Mouse (Mus musculus): ENCODE results near the gene Xrcc5. TPM values are rescaled to one million over a fixed set of nuclear protein-coding genes. Genes with fewer than 3 reads are reported as not detected.

Xrcc5 gene
- polyA plus RNA-seq, 1 experiment from 2014 or later, result 31.2 TPM

DNA sequence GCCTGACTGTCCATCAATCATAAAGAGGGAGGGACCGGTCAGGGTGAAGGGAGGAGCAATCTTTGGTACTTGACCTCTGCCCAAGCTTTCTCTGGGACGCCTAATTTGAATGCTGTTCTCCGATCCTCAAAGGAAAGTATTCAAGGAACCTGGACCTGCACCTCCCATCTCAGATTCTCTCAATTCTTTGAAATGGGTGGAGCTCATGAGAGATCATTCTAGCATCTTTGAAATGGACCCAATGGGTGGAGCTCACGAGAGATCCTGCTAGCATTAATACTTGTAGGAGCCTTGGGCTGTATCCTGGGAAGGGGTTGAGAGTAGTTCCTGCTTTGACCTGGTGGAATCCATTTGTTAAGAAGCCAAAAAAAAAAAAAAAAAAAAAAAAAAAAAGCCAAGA lies 119.2 kb downstream of the Xrcc5 start:
- DNase-seq (ENCODE audit: low spot score) (no peak), ATAC-seq (ENCODE audit: low read depth) (no peak)
- H3K36me3 ChIP-seq (ENCODE audit: control insufficient read depth, insufficient read depth, low read length), result no peaks in the 10 kb centered on the region
- no peak overlapping the region for H3K27ac ChIP-seq (replicated peaks; ENCODE audit: low read depth, low read length)
- H3K4me3 ChIP-seq (ENCODE audit: low read depth, low read length), result no peak overlapping the region
- no peaks in the 10 kb centered on the region for H3K27me3 ChIP-seq (replicated peaks; ENCODE audit: control insufficient read depth, insufficient read depth, low read length)
- H3K4me1 ChIP-seq (ENCODE audit: control insufficient read depth, insufficient read depth, low read length), result no peaks in the 10 kb centered on the region
- 80% methylated on average over 4 of the region's 4 CpGs for WGBS
- no peaks in the 10 kb centered on the region for H3K9me3 ChIP-seq (ENCODE audit: control insufficient read depth, low read length)
- no peak overlapping the region for H3K9ac ChIP-seq (ENCODE audit: low read depth, low read length)
- H3K4me2 ChIP-seq (ENCODE audit: low read depth, low read length), result no peak overlapping the region

DNA sequence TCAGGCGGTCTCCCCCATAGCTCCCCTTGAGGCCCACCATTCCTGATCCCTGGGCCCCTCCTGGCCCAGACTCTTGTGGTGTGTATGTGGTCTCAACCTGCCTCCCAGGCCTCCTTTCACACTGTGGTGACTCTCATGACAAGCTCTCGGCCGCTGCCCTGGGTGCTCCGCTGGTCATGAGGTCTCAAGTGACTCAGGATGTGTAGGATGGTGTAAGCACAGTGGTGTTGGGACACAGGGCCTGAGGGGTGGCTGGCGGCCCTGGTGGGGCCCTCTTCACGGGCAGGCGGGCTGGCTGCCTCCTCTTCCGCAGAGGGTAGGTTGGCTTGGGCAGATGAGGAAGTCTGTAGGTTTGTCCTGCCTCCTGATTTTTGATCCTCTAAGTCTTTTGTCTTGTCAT lies 121.3 kb downstream of the Xrcc5 start:
- Histone ChIP-seq H3K27ac (replicated peaks; ENCODE audit: low read depth, low read length) (no peak overlapping the region), H3K27me3 (replicated peaks; ENCODE audit: control insufficient read depth, insufficient read depth, low read length) (no peaks in the 10 kb centered on the region), H3K36me3 (ENCODE audit: control insufficient read depth, insufficient read depth, low read length) (no peaks in the 10 kb centered on the region), H3K4me2 (ENCODE audit: low read depth, low read length) (no peak overlapping the region), H3K9ac (ENCODE audit: low read depth, low read length) (no peak overlapping the region), H3K4me3 (ENCODE audit: low read depth, low read length) (no peak overlapping the region), H3K4me1 (ENCODE audit: control insufficient read depth, insufficient read depth, low read length) (no peaks in the 10 kb centered on the region), H3K9me3 (ENCODE audit: control insufficient read depth, low read length) (no peaks in the 10 kb centered on the region)
- 89% methylated on average over 8 of the region's 8 CpGs for WGBS
- ATAC-seq (ENCODE audit: low read depth) (no peak), DNase-seq (ENCODE audit: low spot score) (no peak)

DNA sequence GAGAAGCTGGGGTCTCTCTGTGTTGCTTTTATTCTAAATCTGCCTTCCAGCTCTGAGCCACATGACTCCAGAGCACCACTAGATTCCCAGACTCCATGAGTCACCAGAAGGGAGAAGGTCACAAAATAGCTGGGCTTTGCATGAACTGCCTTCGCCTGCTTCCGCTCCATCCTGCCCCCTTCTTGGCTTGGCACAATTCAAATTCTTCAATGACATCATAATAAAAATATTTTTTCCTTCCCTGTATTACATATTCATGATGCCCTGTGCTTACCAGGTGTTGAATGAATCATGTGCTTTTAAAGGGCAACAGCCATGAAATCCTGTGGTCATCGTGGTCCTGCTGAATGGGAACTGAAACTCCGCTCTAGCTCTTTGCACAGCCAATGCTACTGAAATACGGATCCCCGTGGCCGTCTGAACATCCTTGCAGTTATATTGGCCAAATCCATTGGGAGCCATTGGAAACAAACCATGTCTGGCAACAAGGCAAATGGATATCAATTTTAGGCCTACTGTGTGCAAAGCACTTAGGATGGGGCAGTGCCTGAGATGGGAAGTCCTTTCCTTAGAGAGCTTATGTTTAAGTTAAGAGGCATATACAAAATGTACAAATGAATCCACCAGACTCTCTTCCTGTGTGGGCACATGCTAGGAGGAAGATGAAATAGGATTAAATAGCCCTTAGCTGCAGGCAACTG lies 122.0 kb downstream of the Xrcc5 start:
- Histone ChIP-seq H3K9me3 (ENCODE audit: control insufficient read depth, low read length) (no peaks in the 10 kb centered on the region), H3K9ac (ENCODE audit: low read depth, low read length) (no peak overlapping the region), H3K4me2 (ENCODE audit: low read depth, low read length) (no peak overlapping the region), H3K36me3 (ENCODE audit: control insufficient read depth, insufficient read depth, low read length) (no peaks in the 10 kb centered on the region), H3K4me1 (ENCODE audit: control insufficient read depth, insufficient read depth, low read length) (no peaks in the 10 kb centered on the region), H3K27ac (replicated peaks; ENCODE audit: low read depth, low read length) (no peak overlapping the region), H3K4me3 (ENCODE audit: low read depth, low read length) (no peak overlapping the region), H3K27me3 (replicated peaks; ENCODE audit: control insufficient read depth, insufficient read depth, low read length) (no peaks in the 10 kb centered on the region)
- WGBS, result 82% methylated on average over 7 of the region's 7 CpGs
- ATAC-seq (ENCODE audit: low read depth), result no peak
- DNase-seq (ENCODE audit: low spot score), result no peak

DNA sequence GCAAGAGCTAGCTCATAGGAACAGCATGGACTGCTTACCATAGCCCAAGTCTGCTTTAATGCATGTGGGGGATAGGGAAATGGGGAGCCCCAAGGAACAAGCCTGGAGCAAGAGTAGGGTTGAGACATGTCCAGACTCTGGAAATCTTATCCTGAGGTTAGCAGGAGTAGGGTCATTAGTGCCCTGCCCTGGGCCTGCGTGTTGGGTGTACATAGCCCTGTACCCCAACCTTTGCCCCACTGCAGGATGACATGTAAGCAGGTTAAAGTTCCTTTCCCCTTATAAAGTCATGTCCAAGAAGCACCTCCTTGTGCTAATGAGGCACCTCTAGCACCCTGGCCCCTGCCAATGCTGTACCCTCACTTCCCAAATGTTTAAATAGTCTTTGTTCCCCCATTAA lies 125.4 kb downstream of the Xrcc5 start:
- no peak overlapping the region for H3K27ac ChIP-seq (replicated peaks; ENCODE audit: low read depth, low read length)
- H3K4me3 ChIP-seq (ENCODE audit: low read depth, low read length), result no peak overlapping the region
- 81% methylated on average over 1 of the region's 1 CpGs for WGBS
- no peaks in the 10 kb centered on the region for H3K9me3 ChIP-seq (ENCODE audit: control insufficient read depth, low read length)
- H3K4me2 ChIP-seq (ENCODE audit: low read depth, low read length), result no peak overlapping the region
- ATAC-seq (ENCODE audit: low read depth) (no peak), DNase-seq (ENCODE audit: low spot score) (no peak)
- H3K36me3 ChIP-seq (ENCODE audit: control insufficient read depth, insufficient read depth, low read length), result no peaks in the 10 kb centered on the region
- no peaks in the 10 kb centered on the region for H3K4me1 ChIP-seq (ENCODE audit: control insufficient read depth, insufficient read depth, low read length)
- H3K9ac ChIP-seq (ENCODE audit: low read depth, low read length), result no peak overlapping the region
- H3K27me3 ChIP-seq (replicated peaks; ENCODE audit: control insufficient read depth, insufficient read depth, low read length), result no peaks in the 10 kb centered on the region

DNA sequence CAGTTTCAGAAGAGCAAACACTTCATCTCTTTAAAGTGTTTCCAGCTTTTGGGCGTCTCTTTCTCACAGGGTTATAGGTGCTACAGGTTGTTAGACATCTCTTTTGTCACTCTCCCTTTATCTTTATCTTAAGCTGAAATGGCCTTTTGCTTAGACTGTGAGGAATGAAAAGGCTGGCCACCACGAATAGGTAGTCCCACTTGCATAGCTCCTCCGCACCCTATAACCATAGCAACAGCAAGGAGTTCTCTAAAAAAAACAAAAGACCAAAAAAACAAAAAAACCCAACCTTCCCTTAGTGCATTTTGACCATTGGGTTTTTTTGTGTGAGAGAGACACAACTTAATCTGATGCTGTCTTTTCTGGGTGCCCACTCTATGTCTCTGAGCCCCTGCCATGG lies 127.3 kb downstream of the Xrcc5 start:
- Histone ChIP-seq H3K9ac (ENCODE audit: low read depth, low read length) (no peak overlapping the region), H3K9me3 (ENCODE audit: control insufficient read depth, low read length) (no peaks in the 10 kb centered on the region), H3K4me2 (ENCODE audit: low read depth, low read length) (no peak overlapping the region), H3K27ac (replicated peaks; ENCODE audit: low read depth, low read length) (no peak overlapping the region), H3K36me3 (ENCODE audit: control insufficient read depth, insufficient read depth, low read length) (no peaks in the 10 kb centered on the region), H3K4me1 (ENCODE audit: control insufficient read depth, insufficient read depth, low read length) (no peaks in the 10 kb centered on the region), H3K27me3 (replicated peaks; ENCODE audit: control insufficient read depth, insufficient read depth, low read length) (no peaks in the 10 kb centered on the region), H3K4me3 (ENCODE audit: low read depth, low read length) (no peak overlapping the region)
- whole genome bisulfite sequencing, result 76% methylated on average over 3 of the region's 3 CpGs
- DNase-seq (ENCODE audit: low spot score) (no peak), ATAC-seq (ENCODE audit: low read depth) (no peak)

DNA sequence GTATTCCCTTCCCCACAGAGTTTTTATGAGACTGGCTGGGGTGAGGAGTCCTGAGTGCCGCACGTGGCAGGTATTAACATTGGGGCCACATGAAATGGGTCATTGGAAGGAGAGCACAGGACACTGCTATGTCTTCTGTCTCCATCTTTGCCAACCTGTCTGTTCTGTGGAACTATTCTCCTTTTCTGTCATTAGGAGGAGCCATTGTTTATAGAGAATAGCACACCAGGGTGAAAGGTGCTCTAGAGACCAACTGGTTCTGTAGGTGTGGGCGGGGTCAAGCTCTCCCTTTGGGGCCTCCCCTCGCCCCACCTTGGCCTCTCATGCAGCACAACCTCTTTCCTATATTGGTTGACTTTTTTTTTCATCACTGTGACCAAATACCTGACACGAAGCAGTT lies 129.7 kb downstream of the Xrcc5 start:
- Histone ChIP-seq H3K9ac (ENCODE audit: low read depth, low read length) (no peak overlapping the region), H3K27ac (replicated peaks; ENCODE audit: low read depth, low read length) (no peak overlapping the region), H3K4me1 (ENCODE audit: control insufficient read depth, insufficient read depth, low read length) (no peaks in the 10 kb centered on the region), H3K9me3 (ENCODE audit: control insufficient read depth, low read length) (no peaks in the 10 kb centered on the region), H3K36me3 (ENCODE audit: control insufficient read depth, insufficient read depth, low read length) (no peaks in the 10 kb centered on the region), H3K4me2 (ENCODE audit: low read depth, low read length) (no peak overlapping the region), H3K27me3 (replicated peaks; ENCODE audit: control insufficient read depth, insufficient read depth, low read length) (no peaks in the 10 kb centered on the region), H3K4me3 (ENCODE audit: low read depth, low read length) (no peak overlapping the region)
- no peak for DNase-seq (ENCODE audit: low spot score)
- 80% methylated on average over 5 of the region's 5 CpGs for WGBS
- no peak for ATAC-seq (ENCODE audit: low read depth)

DNA sequence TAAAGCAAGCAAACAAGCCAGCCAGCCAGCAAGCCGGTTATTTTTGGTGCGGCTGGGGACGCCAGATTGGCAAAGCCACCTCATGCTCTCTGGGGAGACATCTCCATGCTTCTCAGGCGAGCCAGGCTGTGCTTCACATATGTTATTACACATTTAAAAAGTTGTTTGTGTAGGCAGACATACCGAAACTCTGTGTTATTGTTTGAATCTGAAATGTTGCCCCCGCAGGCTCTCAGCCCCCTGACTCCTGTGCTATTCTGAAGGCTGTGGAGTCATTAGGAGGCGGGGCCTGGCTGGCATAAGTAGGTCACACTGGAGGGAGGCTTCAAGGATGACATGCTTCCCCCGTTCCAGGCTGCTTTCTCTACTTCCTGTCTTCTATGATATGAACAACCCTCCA lies 131.9 kb downstream of the Xrcc5 start:
- no peaks in the 10 kb centered on the region for H3K9me3 ChIP-seq (ENCODE audit: control insufficient read depth, low read length)
- no peak overlapping the region for H3K27ac ChIP-seq (replicated peaks; ENCODE audit: low read depth, low read length)
- no peaks in the 10 kb centered on the region for H3K4me1 ChIP-seq (ENCODE audit: control insufficient read depth, insufficient read depth, low read length)
- 67% methylated on average over 8 of the region's 8 CpGs for WGBS
- no peak for DNase-seq (ENCODE audit: low spot score)
- no peak overlapping the region for H3K9ac ChIP-seq (ENCODE audit: low read depth, low read length)
- no peak for ATAC-seq (ENCODE audit: low read depth)
- H3K27me3 ChIP-seq (replicated peaks; ENCODE audit: control insufficient read depth, insufficient read depth, low read length), result no peaks in the 10 kb centered on the region
- H3K4me2 ChIP-seq (ENCODE audit: low read depth, low read length), result no peak overlapping the region
- H3K36me3 ChIP-seq (ENCODE audit: control insufficient read depth, insufficient read depth, low read length), result no peaks in the 10 kb centered on the region
- H3K4me3 ChIP-seq (ENCODE audit: low read depth, low read length), result no peak overlapping the region

DNA sequence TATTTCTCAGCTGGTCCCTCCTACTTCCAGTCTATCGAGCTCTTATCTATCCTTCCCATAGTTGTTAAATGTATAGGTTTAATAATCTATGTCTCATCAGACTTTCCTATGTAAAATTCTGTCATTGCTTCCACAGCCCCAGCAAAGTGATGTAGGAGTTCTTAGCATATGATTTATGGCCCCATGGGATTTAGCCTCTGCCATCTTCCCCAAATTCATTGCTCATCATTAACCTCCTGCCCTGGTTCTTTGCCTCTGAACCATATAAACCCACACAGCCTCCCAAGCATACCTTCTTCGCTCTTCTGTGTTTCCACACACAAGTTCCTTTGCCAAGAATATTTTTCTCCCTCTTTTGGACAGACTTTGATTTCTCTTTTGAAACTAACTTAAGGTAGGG lies 135.5 kb downstream of the Xrcc5 start:
- H3K36me3 ChIP-seq (ENCODE audit: control insufficient read depth, insufficient read depth, low read length), result no peaks in the 10 kb centered on the region
- no peak overlapping the region for H3K9ac ChIP-seq (ENCODE audit: low read depth, low read length)
- no peak overlapping the region for H3K4me2 ChIP-seq (ENCODE audit: low read depth, low read length)
- H3K4me3 ChIP-seq (ENCODE audit: low read depth, low read length), result no peak overlapping the region
- DNase-seq (ENCODE audit: low spot score) (no peak), ATAC-seq (ENCODE audit: low read depth) (no peak)
- no peaks in the 10 kb centered on the region for H3K9me3 ChIP-seq (ENCODE audit: control insufficient read depth, low read length)
- no peaks in the 10 kb centered on the region for H3K4me1 ChIP-seq (ENCODE audit: control insufficient read depth, insufficient read depth, low read length)
- no peak overlapping the region for H3K27ac ChIP-seq (replicated peaks; ENCODE audit: low read depth, low read length)
- WGBS, result 95% methylated on average over 2 of the region's 2 CpGs
- no peaks in the 10 kb centered on the region for H3K27me3 ChIP-seq (replicated peaks; ENCODE audit: control insufficient read depth, insufficient read depth, low read length)

Data from embryonic facial prominence, embryonic 14.5 days (tissue).